Mouse (Mus musculus) v-Abl transformed pro-B cells (cell line): ENCODE results near the gene Cyp2e1.
"Not testable (repeated sequence)": the region's sequence is repeated elsewhere in the genome, so short reads cannot be mapped to it uniquely, and the experiment has no call there.

ENCODE experiments used
- in situ Hi-C, 2 experiments: fragments of 400-800 bp; cut with MboI; formaldehyde crosslinking; loops; one replicate each; pipeline ENCODE4 v1.15.1; 2025; ENCODE audit not compliant: unreplicated experiment in 2 of 2

The Cyp2e1 gene

DNA sequence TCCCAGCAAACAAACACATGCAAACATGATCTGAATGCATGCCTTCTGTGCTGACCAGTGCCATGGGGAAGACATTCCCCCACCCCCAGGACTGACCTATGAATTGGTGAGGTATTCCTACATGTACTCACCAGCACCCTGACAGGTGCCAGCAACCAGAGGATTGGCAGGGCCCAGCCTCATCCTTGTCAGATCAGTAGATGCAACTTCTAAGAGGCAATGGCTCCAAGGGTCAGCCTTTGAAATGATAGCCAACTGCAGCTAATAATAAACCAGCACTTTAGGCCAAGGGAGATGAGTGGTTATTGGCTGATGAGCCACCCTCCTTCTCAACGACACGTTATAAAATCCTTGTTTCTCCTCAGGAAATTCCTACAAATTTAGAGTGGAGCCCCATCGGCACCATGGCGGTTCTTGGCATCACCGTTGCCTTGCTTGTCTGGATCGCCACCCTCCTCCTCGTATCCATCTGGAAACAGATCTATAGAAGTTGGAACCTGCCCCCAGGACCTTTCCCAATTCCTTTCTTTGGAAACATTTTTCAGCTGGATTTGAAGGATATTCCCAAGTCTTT lies at the start of gene Cyp2e1:
Cyp2e1 (plus strand) TSS at position 293 of the 574 bp plus-strand sequence.
- in situ Hi-C loops, result no loop called here

DNA sequence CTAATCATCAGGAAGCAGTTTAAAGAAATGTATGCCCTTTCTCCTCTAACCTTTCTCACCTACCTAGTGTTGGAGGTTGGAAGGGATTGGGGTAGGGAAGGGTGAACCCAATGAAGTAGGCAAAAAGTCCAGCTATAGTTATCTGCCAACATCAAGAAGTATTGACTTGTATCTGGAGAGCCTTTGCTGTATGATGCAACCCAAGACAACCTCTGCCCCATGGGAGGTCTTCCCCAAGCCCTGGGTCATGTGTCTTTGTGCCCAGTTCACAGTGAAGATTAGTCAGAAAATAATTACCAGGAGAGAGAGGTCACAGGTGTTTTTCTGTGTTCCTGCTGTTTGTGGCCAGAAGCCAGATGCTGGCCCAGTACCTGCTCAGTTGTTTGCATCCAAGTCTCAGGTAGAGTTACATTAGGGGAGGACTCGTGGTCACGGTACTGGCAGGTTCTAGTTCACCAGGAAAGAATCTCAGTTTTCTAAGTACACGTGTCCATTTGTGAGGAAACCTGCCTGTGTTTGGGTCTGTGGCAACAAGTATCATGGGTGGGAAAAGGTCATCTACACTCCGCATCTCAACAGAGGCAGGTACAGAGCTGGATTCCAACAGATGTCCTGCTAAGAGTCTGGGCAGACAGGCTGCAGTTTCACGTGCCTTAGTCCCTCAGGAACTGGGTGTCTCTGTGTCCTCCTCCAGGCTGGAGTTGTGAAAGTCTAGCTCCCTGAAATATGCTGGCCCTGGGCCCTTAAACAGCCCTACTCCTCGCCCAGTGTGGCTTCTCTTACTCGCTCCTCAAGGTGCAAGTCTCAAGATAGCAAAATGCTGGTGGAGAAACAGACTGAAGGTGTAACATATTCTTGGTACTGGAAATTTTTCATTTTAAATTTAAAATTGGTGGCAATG lies 46.1 kb upstream of the Cyp2e1 start:
- in situ Hi-C loops, result no loop called here

DNA sequence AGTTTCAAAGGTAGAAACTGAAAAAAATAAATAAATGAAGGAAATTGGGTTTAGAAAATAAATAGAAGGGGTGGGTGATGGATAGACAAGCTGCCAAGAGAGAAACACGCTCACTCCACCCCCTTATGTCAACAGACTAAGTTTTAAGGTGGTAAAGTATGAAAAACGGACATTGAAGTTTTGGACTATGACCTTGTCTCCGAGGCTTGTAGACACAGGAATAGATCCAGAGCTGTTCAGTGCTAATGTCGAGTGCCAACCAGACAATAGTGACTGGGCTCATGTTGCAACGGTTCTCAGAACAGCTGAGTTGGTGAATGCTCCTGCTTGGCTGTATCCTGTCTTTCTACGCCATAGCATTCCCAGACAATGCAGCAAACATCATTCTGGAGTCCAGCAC lies 42.4 kb upstream of the Cyp2e1 start:
- in situ Hi-C loops, result no loop called here

DNA sequence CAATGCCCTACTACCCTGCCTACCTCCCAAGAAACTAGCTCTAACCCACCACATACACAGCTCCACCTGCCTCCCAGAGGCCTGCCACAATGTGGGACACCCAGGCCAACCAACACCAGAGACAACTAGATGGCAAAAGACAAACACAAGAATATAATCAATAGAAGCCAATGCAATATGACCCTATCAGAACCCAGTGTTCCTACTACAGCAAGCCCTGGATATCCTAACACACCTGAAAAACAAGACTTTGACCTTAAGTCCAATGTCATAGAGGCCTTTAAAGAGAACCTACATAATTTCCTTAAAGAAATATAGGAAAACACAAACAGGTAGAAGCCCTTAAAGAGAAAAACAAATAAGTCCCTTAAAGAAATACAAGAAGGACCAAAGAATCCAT lies 38.0 kb upstream of the Cyp2e1 start:
- in situ Hi-C loops, result no loop called here

DNA sequence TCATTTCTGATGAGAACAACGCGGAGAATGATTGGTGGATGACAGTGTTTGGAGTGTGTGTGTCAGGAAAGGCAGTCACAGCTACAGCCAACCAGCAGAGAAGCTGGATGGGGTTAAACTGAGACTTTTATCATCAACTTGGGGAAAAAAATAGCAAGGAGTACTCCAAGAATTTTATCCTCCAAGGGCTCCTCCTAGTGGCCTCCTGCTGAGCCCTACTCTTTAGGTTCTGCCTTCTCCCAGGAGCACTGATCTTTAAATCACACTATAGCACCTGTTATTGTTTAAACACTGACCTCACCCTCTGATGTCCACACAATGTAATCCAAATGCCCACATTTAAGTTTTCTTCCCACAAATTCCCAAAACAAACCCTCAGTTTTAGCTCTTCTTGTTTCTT lies 30.4 kb upstream of the Cyp2e1 start:
- in situ Hi-C loops, result no loop called here

DNA sequence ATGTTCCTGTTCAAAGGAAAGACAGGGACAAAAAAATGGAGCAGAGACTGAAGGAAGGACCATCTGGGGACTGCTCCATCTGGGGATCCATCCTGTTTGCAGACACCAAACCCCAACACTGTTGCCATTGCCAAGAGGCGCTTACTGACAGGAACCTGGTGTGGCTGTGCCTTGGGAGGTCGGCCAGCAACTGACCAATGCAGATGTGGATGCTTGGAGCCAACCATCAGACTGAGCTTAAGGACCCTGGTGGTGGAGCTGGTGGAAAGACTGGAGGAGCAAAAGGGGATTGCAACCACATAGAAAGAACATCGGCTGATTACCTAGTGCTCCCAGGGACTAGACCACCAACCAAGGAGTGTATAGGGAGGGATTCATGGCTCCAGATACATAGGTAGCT lies 16.1 kb upstream of the Cyp2e1 start:
- in situ Hi-C loops, result no loop called here

DNA sequence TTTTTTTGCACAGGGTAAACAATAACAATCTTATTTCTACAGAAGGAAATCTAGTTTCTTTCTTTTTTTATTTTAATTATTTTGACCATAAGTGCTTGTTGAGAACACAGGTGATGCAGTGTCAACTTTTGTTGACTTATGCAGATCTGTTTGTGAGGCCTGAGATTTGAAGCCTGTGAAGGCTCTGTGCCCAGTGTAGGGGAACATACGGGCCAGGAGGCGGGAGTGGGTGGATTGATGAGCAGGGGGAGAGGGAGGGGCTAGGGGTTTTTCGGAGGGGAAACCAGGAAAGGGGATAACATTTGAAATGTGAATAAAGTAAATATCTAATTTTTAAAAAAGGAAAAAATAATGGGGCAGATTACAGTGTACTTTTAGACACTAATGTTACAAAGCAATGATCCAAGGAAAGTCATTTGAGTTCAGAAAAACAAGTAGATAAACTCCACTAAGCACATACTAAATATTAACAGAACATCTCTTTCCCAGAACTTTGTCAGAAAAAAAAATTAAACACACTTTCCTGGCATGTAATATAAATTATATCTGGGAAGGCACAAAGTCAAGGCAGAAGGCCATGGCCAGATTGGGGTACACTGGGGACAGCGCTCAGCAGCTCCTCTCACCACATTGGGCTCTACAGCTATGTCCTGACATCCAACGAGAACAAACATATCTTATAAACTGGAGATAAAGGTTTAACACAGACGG lies 15.3 kb upstream of the Cyp2e1 start:
- in situ Hi-C loops, result no loop called here

DNA sequence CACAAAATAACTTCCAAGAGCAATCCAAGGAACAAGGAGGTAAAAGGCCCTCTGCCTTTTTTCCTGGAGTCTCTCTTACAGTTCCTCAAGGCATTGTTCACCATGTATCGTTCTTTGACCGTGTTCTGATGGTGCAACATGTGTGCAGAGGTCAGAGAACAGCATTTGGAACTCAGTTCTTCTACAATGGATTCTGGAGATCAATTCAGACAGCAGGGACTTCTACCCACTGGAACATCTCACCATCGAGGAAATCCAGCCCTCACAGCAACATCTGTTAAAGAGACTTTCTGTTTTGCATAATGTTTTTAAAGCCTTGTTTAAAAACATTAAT lies 14.7 kb upstream of the Cyp2e1 start:
- in situ Hi-C loops, result no loop called here

DNA sequence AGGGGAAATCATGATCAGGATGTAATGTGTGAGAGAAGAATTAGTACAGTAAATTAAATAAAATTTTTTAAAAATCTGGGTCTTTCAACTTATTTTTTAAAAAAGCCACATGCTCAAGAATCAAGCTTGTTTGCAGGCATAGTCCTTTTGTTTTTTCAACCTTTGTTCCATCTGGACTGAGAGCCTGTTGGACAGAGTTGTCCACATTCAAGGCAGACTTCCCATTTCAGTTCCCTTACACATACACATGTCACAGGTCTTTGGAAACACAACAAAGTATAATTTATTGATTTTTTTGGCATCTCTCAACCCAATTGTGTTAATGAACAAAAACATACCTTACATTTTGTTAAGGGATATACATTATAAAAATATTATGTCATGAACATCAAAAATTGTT lies 9.0 kb upstream of the Cyp2e1 start:
- in situ Hi-C loops, result no loop called here

DNA sequence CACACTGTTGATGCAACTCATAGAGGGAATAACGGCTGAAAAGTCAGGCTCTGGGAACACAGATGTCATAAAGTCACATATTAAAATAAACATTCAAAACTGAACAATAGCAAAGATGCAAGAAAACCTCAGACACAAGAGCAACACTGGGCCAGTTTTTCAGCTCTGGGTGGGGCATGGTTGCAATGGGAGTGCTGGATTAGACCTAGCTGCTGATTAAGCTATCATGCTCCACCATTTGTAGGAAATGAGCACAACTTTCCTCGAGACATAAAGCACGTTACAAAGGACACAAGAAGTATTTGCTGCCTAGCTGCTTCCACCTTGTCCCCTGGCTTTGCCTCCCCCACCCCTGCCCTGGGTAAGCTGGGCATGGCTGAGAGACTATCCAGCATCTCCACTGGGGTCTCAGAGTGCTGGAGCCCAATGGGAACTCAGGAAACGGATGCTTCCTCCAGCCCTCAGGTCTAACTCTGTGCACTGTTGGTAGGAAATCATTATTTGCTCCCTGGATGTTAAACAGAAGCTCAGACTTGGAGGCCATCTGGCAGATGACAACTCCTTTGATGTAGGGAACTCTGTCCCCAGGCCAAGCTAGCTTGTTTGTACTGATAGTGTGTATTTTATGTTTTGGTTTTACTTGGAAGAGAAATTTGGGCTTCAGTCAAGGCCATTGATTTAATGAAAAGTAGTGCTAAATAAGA lies 7.2 kb upstream of the Cyp2e1 start:
- in situ Hi-C loops, result no loop called here

DNA sequence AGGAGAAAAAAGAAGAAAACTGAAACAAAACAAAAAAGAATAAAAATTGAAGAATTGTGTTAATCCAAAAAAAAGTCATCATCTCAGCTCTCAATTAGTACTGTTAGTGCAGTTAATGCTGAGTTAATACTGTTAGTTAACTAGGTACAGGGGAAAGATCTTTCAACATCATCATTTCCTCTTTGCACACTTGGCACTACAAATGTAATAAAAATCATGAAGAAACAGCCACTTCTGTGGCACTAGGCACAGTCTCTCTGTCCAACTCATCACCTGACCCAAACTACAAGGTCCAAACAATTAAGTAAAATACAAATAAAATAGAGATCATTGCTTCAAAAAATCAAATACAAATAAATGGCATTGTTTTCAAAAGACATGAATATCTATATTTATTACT lies 2.9 kb upstream of the Cyp2e1 start:
- in situ Hi-C loops, result no loop called here

DNA sequence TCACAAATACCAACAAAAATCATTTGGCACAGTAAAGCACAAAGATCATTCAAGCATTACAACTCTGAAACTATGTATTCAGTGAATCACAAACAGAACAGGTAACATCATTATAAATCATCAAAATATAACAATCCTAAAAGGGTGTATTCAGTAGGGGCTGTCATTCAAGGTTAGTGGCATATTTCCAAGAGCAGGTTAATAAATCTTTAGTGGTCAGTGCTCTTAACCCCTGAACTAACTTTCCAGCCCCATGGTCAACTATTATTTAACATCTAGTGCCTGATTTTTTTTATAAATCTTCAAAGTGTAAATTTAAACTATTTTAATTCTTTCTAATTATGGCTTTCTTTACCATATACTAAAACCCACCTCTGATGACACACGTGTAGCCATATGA lies 1.9 kb downstream of the Cyp2e1 start:
- in situ Hi-C loops, result not testable (repeated sequence)

DNA sequence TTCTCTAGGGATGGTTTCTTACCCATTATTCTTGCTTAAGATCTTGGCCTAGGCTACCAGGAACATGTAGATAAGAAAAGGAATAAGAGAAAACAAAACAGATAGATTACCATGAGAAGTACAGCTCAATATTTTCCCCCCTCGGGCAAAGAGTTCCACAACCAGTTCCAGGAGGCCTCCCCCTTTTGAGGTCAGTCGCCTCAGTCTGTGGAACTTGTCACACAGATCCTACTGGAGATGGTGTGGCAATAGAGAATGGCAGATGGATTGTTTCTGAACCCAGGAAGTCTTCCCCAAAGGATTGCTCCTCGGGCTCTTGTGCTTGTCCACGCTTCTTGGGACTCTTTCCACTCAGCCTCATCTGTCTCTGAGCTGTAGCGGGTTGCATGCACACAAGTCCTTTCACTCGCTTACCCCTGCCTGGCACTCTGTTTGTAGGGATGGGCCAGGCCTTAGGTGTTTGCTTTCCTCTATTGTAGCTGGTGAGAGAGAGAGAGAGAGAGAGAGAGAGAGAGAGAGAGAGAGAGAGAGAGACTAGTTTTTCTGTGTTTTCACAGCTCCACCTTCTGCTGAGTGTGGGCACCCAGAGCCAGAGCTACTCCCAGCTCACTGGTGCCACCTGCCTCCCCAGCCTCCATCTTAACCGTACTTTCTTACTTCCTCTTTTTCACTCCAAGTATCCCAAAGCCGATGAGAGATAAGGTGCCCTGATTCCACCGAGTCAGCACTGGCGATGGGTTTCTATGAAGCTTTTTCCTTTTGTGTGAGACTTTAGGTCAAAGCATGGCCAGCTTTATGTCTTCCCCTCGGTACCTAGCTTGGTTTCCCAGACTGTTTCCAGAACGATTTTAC lies 2.6 kb downstream of the Cyp2e1 start:
- in situ Hi-C loops, result no loop called here

DNA sequence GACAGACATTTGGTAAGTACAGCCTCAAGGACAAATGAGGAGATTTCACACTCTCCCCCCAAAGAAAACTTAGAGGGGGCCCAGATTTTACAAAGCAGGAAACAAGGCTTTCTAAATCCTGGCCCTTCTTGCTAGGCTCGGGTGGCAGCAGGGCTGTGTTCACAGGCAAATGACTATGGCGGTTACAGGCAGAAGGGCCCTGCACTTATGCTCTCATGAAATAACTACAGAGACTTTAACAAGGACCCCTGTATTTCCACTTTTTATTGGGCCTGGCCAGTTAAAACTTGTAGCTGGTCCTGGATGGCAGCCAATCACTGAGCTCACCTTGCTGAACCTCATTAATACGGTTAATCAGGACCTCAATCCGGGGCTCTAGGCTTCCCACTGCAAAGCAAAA lies 17.0 kb downstream of the Cyp2e1 start:
- in situ Hi-C loops, result loop anchor here (25.0 kb wide), 2 partner anchors 618 to 818 kb away; partner anchors contain the start of genes Olfr522 (in 1 of the 2), Olfr523 (in 1 of the 2) and Sprn (in 1 of the 2)

DNA sequence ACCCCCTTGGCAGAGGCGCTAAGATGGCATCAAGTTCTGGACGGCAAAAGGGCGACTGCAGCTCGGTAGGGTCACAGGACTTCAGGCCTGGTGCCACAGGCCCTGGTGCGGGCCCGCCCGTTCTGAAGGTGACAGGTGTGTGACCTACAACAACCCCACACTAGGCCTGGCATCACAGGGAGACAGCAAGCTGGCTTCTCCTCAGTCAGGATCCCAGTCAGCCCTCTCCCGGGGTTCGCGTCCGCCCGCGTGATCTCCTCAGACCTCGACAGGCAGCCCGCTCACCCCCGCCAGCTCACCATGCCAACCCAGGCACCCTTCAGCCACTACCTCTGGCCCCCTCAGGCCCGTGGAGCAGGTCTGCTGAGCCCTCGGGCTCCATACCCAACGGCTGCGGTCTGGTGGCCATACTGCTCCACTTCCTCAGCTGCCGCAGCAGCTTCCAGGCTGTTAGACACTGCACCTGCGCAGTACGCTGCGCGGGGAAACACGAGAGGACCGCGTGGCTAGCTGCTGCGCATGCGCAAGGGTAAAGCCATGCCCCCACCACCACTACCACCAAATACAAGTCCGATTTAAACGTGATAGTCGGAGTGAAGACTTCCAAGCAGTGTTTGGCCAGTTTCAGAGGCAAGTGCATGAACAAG lies 24.0 kb downstream of the Cyp2e1 start, which contains the start of gene Syce1:
Syce1 (minus strand) TSS at position 447 of the 647 bp plus-strand sequence.
- in situ Hi-C loops, result loop anchor here (25.0 kb wide), 2 partner anchors 625 to 825 kb away; partner anchors contain the start of genes Olfr522 (in 1 of the 2), Olfr523 (in 1 of the 2) and Sprn (in 1 of the 2)

DNA sequence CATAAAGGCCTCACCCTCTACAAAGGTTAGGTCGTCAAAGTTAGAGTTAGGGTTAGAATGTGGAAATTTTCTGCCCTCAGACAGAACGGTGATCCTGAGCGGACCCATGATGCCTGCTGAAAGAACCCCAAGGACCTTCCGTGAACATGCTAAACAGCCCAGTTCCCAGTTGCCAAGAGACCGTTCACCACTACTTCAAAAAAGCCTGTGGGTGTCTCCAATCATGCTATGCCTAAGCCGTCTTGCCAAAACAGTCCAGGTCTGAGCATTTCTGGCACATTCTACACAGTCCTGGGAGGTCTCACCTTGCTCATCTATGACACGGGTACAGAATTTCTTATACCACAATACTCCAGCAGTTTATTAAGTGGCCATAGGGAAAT lies 24.5 kb downstream of the Cyp2e1 start:
- in situ Hi-C loops, result loop anchor here (25.0 kb wide), 2 partner anchors 626 to 826 kb away; partner anchors contain the start of genes Olfr522 (in 1 of the 2), Olfr523 (in 1 of the 2) and Sprn (in 1 of the 2)

DNA sequence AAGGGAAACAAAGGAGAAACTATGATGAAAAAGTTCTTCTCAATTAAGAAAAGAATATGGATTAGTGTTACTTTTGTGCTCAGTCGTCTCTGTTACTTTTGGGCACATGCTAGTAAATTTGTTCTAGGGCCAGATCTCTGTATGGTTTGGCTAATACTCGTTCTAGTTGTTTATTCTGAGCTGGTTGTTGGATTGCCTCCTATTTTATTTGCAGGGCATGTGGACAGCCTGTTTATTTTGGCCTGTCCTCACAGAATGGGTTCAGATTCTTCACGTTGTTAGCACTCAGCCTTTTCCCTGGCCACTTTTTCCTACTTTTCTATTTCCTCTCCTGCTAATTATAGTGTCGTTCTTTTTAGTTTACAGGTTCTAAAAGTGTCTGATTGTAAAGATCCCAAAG lies 30.0 kb downstream of the Cyp2e1 start:
- in situ Hi-C loops, result loop anchor here (25.0 kb wide), 2 partner anchors 631 to 831 kb away; partner anchors contain the start of genes Olfr522 (in 1 of the 2), Olfr523 (in 1 of the 2) and Sprn (in 1 of the 2)

DNA sequence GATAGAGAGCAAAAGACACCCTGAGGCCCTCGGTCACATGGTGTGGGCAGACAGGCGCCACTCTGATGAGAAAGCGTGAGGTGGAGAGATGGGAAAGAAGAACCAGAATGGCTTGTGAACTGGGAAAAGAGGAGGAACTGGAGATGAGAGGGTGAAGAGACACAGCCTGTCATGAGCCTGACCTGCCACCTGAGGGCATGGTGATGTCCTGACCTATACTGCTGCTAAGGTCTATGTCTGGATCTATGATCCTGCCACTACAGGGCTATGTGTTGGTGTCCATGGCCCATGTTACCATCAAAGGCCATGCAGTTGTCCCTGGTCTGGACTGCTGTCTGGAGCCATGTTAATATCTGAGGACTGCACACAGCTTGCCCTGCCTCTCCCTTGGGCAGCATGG lies 34.1 kb downstream of the Cyp2e1 start:
- in situ Hi-C loops, result loop anchor here (25.0 kb wide), 2 partner anchors 635 to 835 kb away; partner anchors contain the start of genes Olfr522 (in 1 of the 2), Olfr523 (in 1 of the 2) and Sprn (in 1 of the 2)

DNA sequence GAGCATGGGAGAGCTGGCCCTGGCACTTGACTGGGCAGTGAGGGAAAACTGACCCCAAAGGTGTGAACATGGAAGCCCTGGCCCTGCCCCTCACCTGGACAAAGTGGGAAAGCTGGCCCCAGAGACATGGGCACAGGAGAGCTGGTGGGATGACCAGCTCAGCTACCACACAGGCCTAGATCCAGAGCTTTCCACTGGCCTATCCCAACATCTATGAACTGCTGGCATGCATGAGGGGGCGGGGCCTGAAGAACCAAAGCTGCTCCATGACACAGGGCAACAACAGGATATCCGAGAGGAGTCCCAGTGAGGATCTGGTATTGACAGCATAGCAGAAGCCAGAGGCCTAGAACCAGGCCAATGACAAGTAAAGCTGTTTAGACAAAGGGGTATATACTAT lies 34.7 kb downstream of the Cyp2e1 start:
- in situ Hi-C loops, result loop anchor here (25.0 kb wide), 2 partner anchors 636 to 836 kb away; partner anchors contain the start of genes Olfr522 (in 1 of the 2), Olfr523 (in 1 of the 2) and Sprn (in 1 of the 2)
